Mouse (Mus musculus): ENCODE results near the gene Grcc10. TPM values are rescaled to one million over a fixed set of nuclear protein-coding genes. Genes with fewer than 3 reads are reported as not detected.

Grcc10 gene
- polyA plus RNA-seq, 1 experiment from 2014 or later = 380 TPM

GRCm38 (mm10) chr6:124729850-124730705 lies 11.1 kb downstream of the Grcc10 start:
- peaks cover 6% of the 10 kb centered on the region; the same call in 1 of the 2 replicates for H3K4me1 ChIP-seq (ENCODE audit: control insufficient read depth, insufficient read depth, low read length)
- H3K27me3 ChIP-seq (ENCODE audit: control insufficient read depth, insufficient read depth, low read length) = no peaks in the 10 kb centered on the region
- ATAC-seq (replicated peaks; ENCODE audit: insufficient number of reproducible peaks, low FRiP score, low TSS enrichment) = no peak
- no peak overlapping the region for H3K4me2 ChIP-seq
- H3K4me3 ChIP-seq (ENCODE audit: low read depth, low read length) = no peak overlapping the region
- no peak overlapping the region for H3K9ac ChIP-seq (ENCODE audit: low read depth, low read length)
- no peak overlapping the region for H3K27ac ChIP-seq (ENCODE audit: low read depth, low read length)
- no peaks in the 10 kb centered on the region for H3K9me3 ChIP-seq (replicated peaks; ENCODE audit: control insufficient read depth, low read length)
- 64% methylated on average over 8 of the region's 8 CpGs for WGBS (ENCODE audit: insufficient replicate concordance)
- H3K36me3 ChIP-seq (ENCODE audit: control insufficient read depth, insufficient read depth, low read length) = no peaks in the 10 kb centered on the region

GRCm38 (mm10) chr6:124728621-124729020 lies 12.6 kb downstream of the Grcc10 start:
- peaks cover 6% of the 10 kb centered on the region; the same call in 1 of the 2 replicates for H3K4me1 ChIP-seq (ENCODE audit: control insufficient read depth, insufficient read depth, low read length)
- H3K27ac ChIP-seq (ENCODE audit: low read depth, low read length) = no peak overlapping the region
- H3K4me3 ChIP-seq (ENCODE audit: low read depth, low read length) = no peak overlapping the region
- H3K36me3 ChIP-seq (ENCODE audit: control insufficient read depth, insufficient read depth, low read length) = no peaks in the 10 kb centered on the region
- H3K27me3 ChIP-seq (ENCODE audit: control insufficient read depth, insufficient read depth, low read length) = no peaks in the 10 kb centered on the region
- H3K9ac ChIP-seq (ENCODE audit: low read depth, low read length) = no peak overlapping the region
- H3K4me2 ChIP-seq = no peak overlapping the region
- H3K9me3 ChIP-seq (replicated peaks; ENCODE audit: control insufficient read depth, low read length) = no peaks in the 10 kb centered on the region
- no peak for ATAC-seq (replicated peaks; ENCODE audit: insufficient number of reproducible peaks, low FRiP score, low TSS enrichment)
- 85% methylated on average over 10 of the region's 10 CpGs for WGBS (ENCODE audit: insufficient replicate concordance)

GRCm38 (mm10) chr6:124724472-124724871 lies 16.7 kb downstream of the Grcc10 start:
- Histone ChIP-seq H3K9ac (ENCODE audit: low read depth, low read length) (no peak overlapping the region), H3K9me3 (replicated peaks; ENCODE audit: control insufficient read depth, low read length) (no peaks in the 10 kb centered on the region), H3K4me2 (no peak overlapping the region), H3K27me3 (ENCODE audit: control insufficient read depth, insufficient read depth, low read length) (no peaks in the 10 kb centered on the region), H3K4me3 (ENCODE audit: low read depth, low read length) (no peak overlapping the region), H3K27ac (ENCODE audit: low read depth, low read length) (no peak overlapping the region), H3K36me3 (ENCODE audit: control insufficient read depth, insufficient read depth, low read length) (no peaks in the 10 kb centered on the region), H3K4me1 (ENCODE audit: control insufficient read depth, insufficient read depth, low read length) (no peaks in the 10 kb centered on the region)
- no peak for ATAC-seq (replicated peaks; ENCODE audit: insufficient number of reproducible peaks, low FRiP score, low TSS enrichment)
- WGBS (ENCODE audit: insufficient replicate concordance) = 81% methylated on average over 10 of the region's 10 CpGs

GRCm38 (mm10) chr6:124723541-124723940 lies 17.6 kb downstream of the Grcc10 start:
- no peak overlapping the region for H3K27ac ChIP-seq (ENCODE audit: low read depth, low read length)
- peaks cover 6% of the 10 kb centered on the region for H3K4me1 ChIP-seq (ENCODE audit: control insufficient read depth, insufficient read depth, low read length)
- no peak overlapping the region for H3K4me2 ChIP-seq
- WGBS (ENCODE audit: insufficient replicate concordance) = 72% methylated on average over 8 of the region's 8 CpGs
- H3K4me3 ChIP-seq (ENCODE audit: low read depth, low read length) = no peak overlapping the region
- no peaks in the 10 kb centered on the region for H3K36me3 ChIP-seq (ENCODE audit: control insufficient read depth, insufficient read depth, low read length)
- H3K27me3 ChIP-seq (ENCODE audit: control insufficient read depth, insufficient read depth, low read length) = no peaks in the 10 kb centered on the region
- no peak overlapping the region for H3K9ac ChIP-seq (ENCODE audit: low read depth, low read length)
- no peaks in the 10 kb centered on the region for H3K9me3 ChIP-seq (replicated peaks; ENCODE audit: control insufficient read depth, low read length)
- ATAC-seq (replicated peaks; ENCODE audit: insufficient number of reproducible peaks, low FRiP score, low TSS enrichment) = no peak

- no peak for ATAC-seq (replicated peaks; ENCODE audit: insufficient number of reproducible peaks, low FRiP score, low TSS enrichment)
- WGBS (ENCODE audit: insufficient replicate concordance) = 75% methylated on average over 6 of the region's 6 CpGs
Observed at GRCm38 (mm10) chr6:124722876-124723473, 18.2 kb downstream of the Grcc10 start.

GRCm38 (mm10) chr6:124720904-124721303 lies 20.3 kb downstream of the Grcc10 start:
- H3K9me3 ChIP-seq (replicated peaks; ENCODE audit: control insufficient read depth, low read length) = no peaks in the 10 kb centered on the region
- ATAC-seq (replicated peaks; ENCODE audit: insufficient number of reproducible peaks, low FRiP score, low TSS enrichment) = no peak
- peaks cover 6% of the 10 kb centered on the region for H3K4me1 ChIP-seq (ENCODE audit: control insufficient read depth, insufficient read depth, low read length)
- no peak overlapping the region for H3K27ac ChIP-seq (ENCODE audit: low read depth, low read length)
- H3K9ac ChIP-seq (ENCODE audit: low read depth, low read length) = peak overlapping the region; percentile 10; the same call in 1 of the 2 replicates
- WGBS (ENCODE audit: insufficient replicate concordance) = 79% methylated on average over 11 of the region's 11 CpGs
- no peaks in the 10 kb centered on the region for H3K27me3 ChIP-seq (ENCODE audit: control insufficient read depth, insufficient read depth, low read length)
- peaks cover 7% of the 10 kb centered on the region for H3K36me3 ChIP-seq (ENCODE audit: control insufficient read depth, insufficient read depth, low read length)
- no peak overlapping the region for H3K4me3 ChIP-seq (ENCODE audit: low read depth, low read length)
- no peak overlapping the region for H3K4me2 ChIP-seq

More at GRCm38 (mm10) chr6:124722876-124723473, 18.2 kb downstream of the Grcc10 start:
- H3K9ac ChIP-seq (ENCODE audit: low read depth, low read length) = no peak overlapping the region
- H3K27me3 ChIP-seq (ENCODE audit: control insufficient read depth, insufficient read depth, low read length) = no peaks in the 10 kb centered on the region
- no peak overlapping the region for H3K4me2 ChIP-seq
- H3K4me1 ChIP-seq (ENCODE audit: control insufficient read depth, insufficient read depth, low read length) = peaks cover 6% of the 10 kb centered on the region
- no peak overlapping the region for H3K27ac ChIP-seq (ENCODE audit: low read depth, low read length)
- H3K9me3 ChIP-seq (replicated peaks; ENCODE audit: control insufficient read depth, low read length) = no peaks in the 10 kb centered on the region
- no peak overlapping the region for H3K4me3 ChIP-seq (ENCODE audit: low read depth, low read length)
- H3K36me3 ChIP-seq (ENCODE audit: control insufficient read depth, insufficient read depth, low read length) = peaks cover under 1% of the 10 kb centered on the region

GRCm38 (mm10) chr6:124719354-124719978 lies 21.7 kb downstream of the Grcc10 start:
- ATAC-seq (replicated peaks; ENCODE audit: insufficient number of reproducible peaks, low FRiP score, low TSS enrichment) = peak; percentile 32; the same call in 1 of the 2 replicates
- no peak overlapping the region for H3K4me3 ChIP-seq (ENCODE audit: low read depth, low read length)
- no peaks in the 10 kb centered on the region for H3K9me3 ChIP-seq (replicated peaks; ENCODE audit: control insufficient read depth, low read length)
- H3K27me3 ChIP-seq (ENCODE audit: control insufficient read depth, insufficient read depth, low read length) = no peaks in the 10 kb centered on the region
- WGBS (ENCODE audit: insufficient replicate concordance) = 51% methylated on average over 7 of the region's 7 CpGs
- H3K9ac ChIP-seq (ENCODE audit: low read depth, low read length) = peak overlapping the region; percentile 7; the same call in 1 of the 2 replicates
- peaks cover 6% of the 10 kb centered on the region for H3K4me1 ChIP-seq (ENCODE audit: control insufficient read depth, insufficient read depth, low read length)
- H3K4me2 ChIP-seq = no peak overlapping the region
- H3K36me3 ChIP-seq (ENCODE audit: control insufficient read depth, insufficient read depth, low read length) = peaks cover 17% of the 10 kb centered on the region
- H3K27ac ChIP-seq (ENCODE audit: low read depth, low read length) = no peak overlapping the region

GRCm38 (mm10) chr6:124718703-124719102 lies 22.5 kb downstream of the Grcc10 start:
- Histone ChIP-seq H3K4me1 (ENCODE audit: control insufficient read depth, insufficient read depth, low read length) (peaks cover 9% of the 10 kb centered on the region), H3K9me3 (replicated peaks; ENCODE audit: control insufficient read depth, low read length) (no peaks in the 10 kb centered on the region), H3K9ac (ENCODE audit: low read depth, low read length) (peak overlapping the region; percentile 43; the same call in 1 of the 2 replicates), H3K36me3 (ENCODE audit: control insufficient read depth, insufficient read depth, low read length) (peaks cover 19% of the 10 kb centered on the region), H3K4me2 (no peak overlapping the region), H3K27me3 (ENCODE audit: control insufficient read depth, insufficient read depth, low read length) (no peaks in the 10 kb centered on the region), H3K27ac (ENCODE audit: low read depth, low read length) (no peak overlapping the region), H3K4me3 (ENCODE audit: low read depth, low read length) (no peak overlapping the region)
- no peak for ATAC-seq (replicated peaks; ENCODE audit: insufficient number of reproducible peaks, low FRiP score, low TSS enrichment)
- WGBS (ENCODE audit: insufficient replicate concordance) = 65% methylated on average over 16 of the region's 16 CpGs

All from heart, embryonic 11.5 days (tissue).